13 mouse cellular contexts compared by ENCODE assay signal in the genomic region with DNA sequence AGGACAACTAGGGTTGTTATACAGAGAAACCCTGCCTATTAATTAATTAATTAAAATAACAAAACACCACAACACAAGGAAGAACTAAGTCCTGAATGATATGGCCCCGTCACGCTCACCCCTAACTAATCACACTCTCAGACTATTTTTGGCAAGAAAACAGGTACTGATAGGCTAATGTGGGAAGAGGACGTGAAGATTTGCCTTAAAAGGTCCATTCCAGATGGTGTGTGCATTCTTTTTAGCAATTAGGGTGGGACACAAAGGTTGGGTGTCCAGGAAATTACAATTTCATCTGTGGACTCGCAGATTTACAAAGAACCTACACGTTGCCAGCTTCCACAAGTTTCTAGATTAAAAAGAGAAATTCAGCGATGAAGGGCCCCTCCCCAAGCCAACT.
"Had no signal": no experiment of that assay in that cellular context is flagged by ENCODE, and none has a peak within 500 bp of the region (broad histone marks: within the 10 kb centered on the region; RNA-seq: fewer than 3 reads in every experiment).

No protein-coding gene starts in this region.

- H3K9ac ChIP-seq: intestine, embryonic 15.5 days; limb, embryonic 13.5 days; liver, embryonic 13.5 days; lung, embryonic 14.5 days had no signal

- DNase-seq: kidney, adult 11 months; kidney, postnatal 14 days; kidney, postnatal 4 days; liver, embryonic 13.5 days; lung, embryonic 14.5 days; lung, postnatal 10 days; lung, postnatal 36 days; midbrain, embryonic 14.5 days; thymus, postnatal 25 days had no signal

- H3K9me3 ChIP-seq: intestine, embryonic 15.5 days; limb, embryonic 10.5 days; limb, embryonic 13.5 days; liver, embryonic 13.5 days had no signal

- H3K27me3 ChIP-seq: intestine, embryonic 15.5 days; limb, embryonic 13.5 days had no signal

- H3K4me3 ChIP-seq: intestine, embryonic 15.5 days; limb, embryonic 10.5 days; limb, embryonic 13.5 days; liver, embryonic 13.5 days had no signal

- H3K36me3 ChIP-seq: intestine, embryonic 15.5 days; limb, embryonic 10.5 days; limb, embryonic 13.5 days; liver, embryonic 13.5 days had no signal

- H3K27ac ChIP-seq: intestine, embryonic 15.5 days; limb, embryonic 10.5 days; limb, embryonic 13.5 days; liver, embryonic 13.5 days had no signal

- H3K4me2 ChIP-seq: intestine, embryonic 15.5 days; limb, embryonic 13.5 days; liver, embryonic 13.5 days; lung, embryonic 14.5 days; midbrain, embryonic 11.5 days had no signal
